Mouse (Mus musculus): ENCODE measurements around the gene Btbd35f6. TPM values are rescaled to one million over a fixed set of nuclear protein-coding genes. Genes with fewer than 3 reads are reported as not detected.

The Btbd35f6 gene
- polyA plus RNA-seq (2012; rRNA removed) = not detected in 2 replicates

GRCm38 (mm10) chrX:33956440-33956839, at the start of gene Btbd35f6:
TSS of gene Btbd35f6 (minus strand) at chrX:33956540.

GRCm38 (mm10) chrX:33986716-33987115, 30.4 kb upstream of the Btbd35f6 start, which contains the start of gene Gm21870:
TSS of gene Gm21870 (minus strand) at chrX:33986816.

Other genes starting within 250 kb of the Btbd35f6 start
- gene Gm21870, start 30.3 kb upstream of the Btbd35f6 start, polyA plus RNA-seq (2012; rRNA removed) = not detected in 2 replicates
- gene Btbd35f9, start 205.0 kb upstream of the Btbd35f6 start, polyA plus RNA-seq (2012; rRNA removed) = not detected in 2 replicates

Measured in liver, embryonic 18 days (tissue).